In the genomic region with DNA sequence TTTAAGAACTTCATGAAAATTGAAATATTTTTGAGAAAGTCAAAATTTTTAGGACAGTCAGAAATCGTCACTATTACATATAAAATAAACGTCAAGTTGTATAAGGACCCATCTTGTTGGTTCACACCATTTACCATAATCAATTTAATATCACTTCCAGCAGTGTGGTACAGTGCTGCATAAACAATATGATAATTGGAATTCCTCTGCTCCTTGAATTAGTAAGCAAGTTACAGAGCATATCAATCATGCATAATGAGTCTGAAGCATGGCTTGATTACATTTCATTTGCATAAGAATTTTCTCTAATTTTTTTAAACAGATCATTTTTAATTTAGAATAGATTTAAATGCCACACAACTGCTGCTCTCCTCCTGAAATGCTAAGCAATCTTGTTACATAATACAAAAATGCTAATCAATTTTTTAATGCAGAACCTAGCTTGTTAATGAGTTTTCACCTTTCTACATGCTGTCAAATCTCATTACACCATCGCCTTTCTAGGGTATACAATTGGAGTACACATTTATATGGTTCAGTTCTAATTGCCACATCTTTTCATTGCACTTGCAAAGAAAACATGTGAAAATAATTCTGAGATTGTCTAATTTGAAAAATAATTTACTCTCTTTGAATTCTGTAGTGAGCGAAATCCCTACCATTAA, we compare ENCODE assay signal across 18 mouse cellular contexts.
A peak's percentile ranks its signal among the peaks of the same experiment; 100 is the strongest.
DNase-seq lines count a peak whose midpoint lies in the region; ATAC-seq lines count a peak whose summit lies in the region.
"Had no signal": no experiment of that assay in that cellular context is flagged by ENCODE, and none has a peak within 500 bp of the region (broad histone marks: within the 10 kb centered on the region; RNA-seq: fewer than 3 reads in every experiment).

No protein-coding gene starts in this region.

- peak; percentile 3 for DNase-seq in midbrain, embryonic 14.5 days
- DNase-seq in midbrain, embryonic 10.5 days (ENCODE audit: low spot score) = no peak
- peak; percentile 4 for DNase-seq in brain, embryonic 18.5 days (ENCODE audit: low read depth, low spot score)
- peak; percentile 22 for DNase-seq in retina, postnatal 1 day
- DNase-seq in spleen, postnatal 4 days (ENCODE audit: low spot score in 2 of 2) = no peak
- DNase-seq: adrenal gland, adult 8-10 months; adrenal gland, postnatal 36 days; cerebellum, adult 2 months; cerebellum, postnatal 10 days; gastrocnemius, adult 2 months; gastrocnemius, postnatal 25 days; heart, postnatal 36 days had no signal

- H3K9ac ChIP-seq in midbrain, embryonic 14.5 days (replicated peaks; ENCODE audit: low read length) = no peak overlapping the region
- H3K9ac ChIP-seq: heart, embryonic 13.5 days had no signal

- H3K4me1 ChIP-seq in midbrain, embryonic 14.5 days (ENCODE audit: control insufficient read depth, insufficient read depth, low read length) = no peaks in the 10 kb centered on the region
- no peaks in the 10 kb centered on the region for H3K4me1 ChIP-seq in midbrain, embryonic 10.5 days
- H3K4me1 ChIP-seq: embryonic facial prominence, embryonic 10.5 days; heart, embryonic 13.5 days had no signal

- no peaks in the 10 kb centered on the region for H3K27me3 ChIP-seq in midbrain, embryonic 14.5 days (ENCODE audit: control insufficient read depth, insufficient read depth, low read length)
- no peaks in the 10 kb centered on the region for H3K27me3 ChIP-seq in midbrain, embryonic 10.5 days (ENCODE audit: low read depth, poor library complexity, severe bottlenecking)
- H3K27me3 ChIP-seq: heart, embryonic 13.5 days had no signal

- no peak overlapping the region for H3K4me2 ChIP-seq in midbrain, embryonic 14.5 days (ENCODE audit: low read length)
- H3K4me2 ChIP-seq: heart, embryonic 13.5 days had no signal

- no peaks in the 10 kb centered on the region for H3K9me3 ChIP-seq in midbrain, embryonic 14.5 days (ENCODE audit: control insufficient read depth, low read length)
- H3K9me3 ChIP-seq in midbrain, embryonic 10.5 days (replicated peaks) = no peaks in the 10 kb centered on the region
- H3K9me3 ChIP-seq: embryonic facial prominence, embryonic 10.5 days; heart, embryonic 13.5 days had no signal

- H3K4me3 ChIP-seq in midbrain, embryonic 14.5 days (replicated peaks; ENCODE audit: low read depth, low read length) = no peak overlapping the region
- H3K4me3 ChIP-seq in midbrain, embryonic 10.5 days = no peak overlapping the region
- H3K4me3 ChIP-seq: embryonic facial prominence, embryonic 10.5 days; gastrocnemius, adult 2 months; heart, embryonic 13.5 days had no signal

- ATAC-seq in midbrain, embryonic 14.5 days (ENCODE audit: low FRiP score, low TSS enrichment) = no peak
- no peak for ATAC-seq in cerebellum, adult (ENCODE audit: insufficient number of reproducible peaks, low FRiP score, low TSS enrichment)
- ATAC-seq: hindbrain, embryonic 16.5 days; inflammation-experienced regulatory T-cells, adult 6 months; intestine, postnatal 0 days had no signal

- WGBS in midbrain, embryonic 14.5 days = 87% methylated on average over 4 of the region's 4 CpGs
- 90% methylated on average over 4 of the region's 4 CpGs for WGBS in midbrain, embryonic 10.5 days

- H3K27ac ChIP-seq in midbrain, embryonic 14.5 days (replicated peaks; ENCODE audit: low read depth, low read length) = no peak overlapping the region
- H3K27ac ChIP-seq in midbrain, embryonic 10.5 days (replicated peaks) = no peak overlapping the region
- H3K27ac ChIP-seq: embryonic facial prominence, embryonic 10.5 days; gastrocnemius, adult 2 months; heart, embryonic 13.5 days had no signal

- H3K36me3 ChIP-seq in midbrain, embryonic 14.5 days (ENCODE audit: control insufficient read depth, insufficient read depth, low read length) = no peaks in the 10 kb centered on the region
- H3K36me3 ChIP-seq in midbrain, embryonic 10.5 days = no peaks in the 10 kb centered on the region
- H3K36me3 ChIP-seq: embryonic facial prominence, embryonic 10.5 days; heart, embryonic 13.5 days had no signal

Comparison
In these comparisons a context has a peak if more than half of its experiments do, and no peak if none do; other contexts are left out.
1. DNase-seq: peak in midbrain, embryonic 14.5 days (single experiment), brain, embryonic 18.5 days (single experiment) and retina, postnatal 1 day (single experiment); none in midbrain, embryonic 10.5 days (single experiment) and spleen, postnatal 4 days (0 of 2).